Mouse (Mus musculus): ENCODE results near the gene Ust. TPM values are rescaled to one million over a fixed set of nuclear protein-coding genes. Genes with fewer than 3 reads are reported as not detected.
A peak's percentile ranks its signal among the peaks of the same experiment; 100 is the strongest.
"Not testable (repeated sequence)": the region's sequence is repeated elsewhere in the genome, so short reads cannot be mapped to it uniquely, and the experiment has no call there.

Ust gene
- 10.6 and 10.7 TPM in 2 replicates for polyA plus RNA-seq (2014; fragmentation: Nextera tagmentation; extraction: Ambion mirVana)

DNA sequence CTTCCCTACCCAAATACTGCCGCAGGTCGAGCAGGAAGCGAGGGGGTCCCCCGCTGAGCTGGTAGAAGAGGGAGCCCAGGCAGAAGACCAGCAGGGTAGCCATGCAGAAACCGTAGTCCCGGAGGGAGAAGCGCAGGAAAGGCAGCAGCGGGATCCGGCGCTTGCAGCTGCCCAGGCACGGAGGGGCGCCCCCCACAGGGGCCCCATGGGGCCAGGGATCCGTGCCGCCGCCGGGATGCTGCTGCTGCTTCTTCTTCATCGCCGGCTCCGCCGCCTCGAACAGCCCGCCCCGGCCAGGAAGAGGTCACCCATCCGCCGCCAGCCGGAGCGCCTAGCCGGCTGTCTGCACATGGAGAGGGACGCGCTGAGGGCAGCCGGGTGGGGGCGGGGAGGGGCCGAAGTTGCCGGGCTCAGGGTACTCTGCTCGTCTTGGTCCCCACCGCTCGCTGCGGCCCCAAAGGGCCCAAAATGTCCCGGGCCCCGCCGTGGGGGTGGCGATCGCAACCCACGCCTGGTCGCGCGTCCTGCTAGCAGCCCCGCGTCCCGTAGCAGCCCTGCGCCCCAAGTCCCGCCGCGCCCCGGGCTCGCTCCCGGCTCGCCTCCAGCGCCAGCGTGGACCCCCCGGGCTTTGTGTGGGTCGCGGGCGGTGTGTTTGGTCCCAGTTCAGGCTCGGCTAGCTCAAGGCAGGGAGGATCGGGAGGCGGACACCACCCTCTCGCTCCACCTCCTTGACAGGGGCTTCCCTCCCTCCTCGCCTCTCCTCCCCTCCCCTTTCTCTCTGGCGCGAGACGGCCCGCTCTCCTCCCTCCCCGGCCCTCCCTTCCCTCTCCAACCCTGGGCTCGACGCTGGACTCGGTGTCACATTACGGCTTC is at the start of gene Ust:
Gene Ust (minus strand): TSS at position 685 of the 873 bp plus-strand sequence.
- DNase-seq (ENCODE audit: low spot score) (peak; percentile 64), ATAC-seq (ENCODE audit: low FRiP score) (peak; percentile 88)
- under 1% methylated on average over 63 of the region's 78 CpGs for WGBS
- Histone ChIP-seq H3K27ac (no peak within 1 kb of the TSS), H3K27me3 (ENCODE audit: control insufficient read depth, insufficient read depth, low read length) (0 out of 2 replicates have a peak, but pooled peaks cover 6% of the 10 kb centered on the region), H3K4me1 (replicated peaks; ENCODE audit: control insufficient read depth, insufficient read depth, low read length) (peaks cover 8% of the 10 kb centered on the region), H3K4me3 (replicated peaks; ENCODE audit: low read length) (peak within 1 kb of the TSS; percentile 68), H3K9ac (peak within 1 kb of the TSS; percentile 68), H3K9me3 (ENCODE audit: control insufficient read depth, low read length) (no peaks in the 10 kb centered on the region), H3K36me3 (replicated peaks; ENCODE audit: control insufficient read depth, insufficient read depth) (no peaks in the 10 kb centered on the region), H3K4me2 (replicated peaks) (peak within 1 kb of the TSS; percentile 86)

DNA sequence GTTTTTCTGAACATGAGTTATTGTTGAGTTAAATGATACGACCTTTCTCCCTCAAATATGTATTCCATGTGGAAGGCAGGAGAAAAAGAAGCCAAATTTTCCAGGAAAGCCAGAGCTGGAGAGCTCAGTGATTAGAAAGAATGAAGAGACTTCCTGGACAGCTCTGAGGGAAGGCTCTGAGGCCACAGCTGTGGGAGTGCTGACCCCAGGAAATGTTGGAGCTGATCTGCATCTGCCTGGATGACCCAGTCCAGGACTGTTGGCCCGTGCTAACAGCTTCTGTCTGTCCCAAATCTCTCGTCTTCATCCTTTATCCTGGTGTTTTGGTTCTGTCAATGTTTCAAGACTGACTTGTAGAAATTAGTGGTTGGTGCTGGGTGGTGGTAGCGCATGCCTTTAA is 42.7 kb upstream of the Ust start:
- H3K4me1 ChIP-seq (replicated peaks; ENCODE audit: control insufficient read depth, insufficient read depth, low read length) = no peaks in the 10 kb centered on the region
- H3K9me3 ChIP-seq (ENCODE audit: control insufficient read depth, low read length) = 0 out of 2 replicates have a peak, but pooled peaks cover 3% of the 10 kb centered on the region
- no peak overlapping the region for H3K9ac ChIP-seq
- no peak overlapping the region for H3K27ac ChIP-seq
- no peak for DNase-seq (ENCODE audit: low spot score)
- ATAC-seq (ENCODE audit: low FRiP score) = no peak
- H3K36me3 ChIP-seq (replicated peaks; ENCODE audit: control insufficient read depth, insufficient read depth) = no peaks in the 10 kb centered on the region
- H3K4me3 ChIP-seq (replicated peaks; ENCODE audit: low read length) = no peak overlapping the region
- WGBS = 89% methylated on average over 4 of the region's 4 CpGs
- H3K4me2 ChIP-seq (replicated peaks) = no peak overlapping the region
- H3K27me3 ChIP-seq (ENCODE audit: control insufficient read depth, insufficient read depth, low read length) = no peaks in the 10 kb centered on the region

DNA sequence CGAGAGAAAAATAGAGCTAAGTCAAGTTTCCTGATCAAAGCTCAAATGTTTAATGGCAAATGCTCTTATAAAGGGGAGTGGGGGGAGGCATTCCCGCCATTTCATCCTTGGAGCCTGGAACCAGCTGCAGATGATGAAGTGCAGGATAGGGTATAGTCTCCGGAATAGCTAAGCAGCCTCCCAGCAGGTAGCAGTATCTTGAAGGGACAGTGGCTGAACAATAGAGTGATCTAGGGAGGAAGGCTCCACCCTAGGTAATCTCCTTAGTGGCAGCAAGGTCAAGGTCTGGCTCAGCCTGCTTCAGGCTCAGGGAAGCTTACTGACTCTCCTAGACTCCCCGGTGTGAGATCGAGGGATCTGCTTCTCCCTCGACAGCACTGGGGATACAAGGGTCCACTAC is 40.9 kb upstream of the Ust start:
- not testable (repeated sequence) for H3K9me3 ChIP-seq (ENCODE audit: control insufficient read depth, low read length); H3K4me1 ChIP-seq (replicated peaks; ENCODE audit: control insufficient read depth, insufficient read depth, low read length); DNase-seq (ENCODE audit: low spot score); H3K4me2 ChIP-seq (replicated peaks); H3K36me3 ChIP-seq (replicated peaks; ENCODE audit: control insufficient read depth, insufficient read depth); H3K27ac ChIP-seq; H3K9ac ChIP-seq; H3K4me3 ChIP-seq (replicated peaks; ENCODE audit: low read length); H3K27me3 ChIP-seq (ENCODE audit: control insufficient read depth, insufficient read depth, low read length); ATAC-seq (ENCODE audit: low FRiP score)
- WGBS = 65% methylated on average over 6 of the region's 6 CpGs

DNA sequence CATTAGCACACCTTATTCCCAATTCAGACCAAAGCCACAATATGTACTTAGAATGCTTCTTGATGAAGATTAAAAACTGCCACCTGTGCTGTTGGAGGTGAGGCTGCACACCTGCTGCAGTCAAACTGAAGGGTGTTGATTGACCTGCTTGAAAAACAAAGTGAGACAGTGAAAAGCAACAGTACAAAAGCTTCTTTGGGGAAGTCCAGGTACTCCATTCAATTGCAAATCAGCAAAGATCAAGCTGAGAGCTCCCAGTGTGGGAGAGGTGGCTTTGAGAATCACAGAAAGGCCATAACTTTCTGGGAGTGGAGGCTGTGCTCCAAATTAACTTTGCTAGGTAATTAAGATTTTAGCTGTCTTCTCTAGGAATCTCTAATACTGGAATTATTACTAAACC is 33.6 kb upstream of the Ust start:
- not testable (repeated sequence) for H3K4me3 ChIP-seq (replicated peaks; ENCODE audit: low read length); ATAC-seq (ENCODE audit: low FRiP score); DNase-seq (ENCODE audit: low spot score); H3K27me3 ChIP-seq (ENCODE audit: control insufficient read depth, insufficient read depth, low read length); H3K9me3 ChIP-seq (ENCODE audit: control insufficient read depth, low read length); H3K4me2 ChIP-seq (replicated peaks); H3K9ac ChIP-seq; H3K27ac ChIP-seq; H3K4me1 ChIP-seq (replicated peaks; ENCODE audit: control insufficient read depth, insufficient read depth, low read length); H3K36me3 ChIP-seq (replicated peaks; ENCODE audit: control insufficient read depth, insufficient read depth)

DNA sequence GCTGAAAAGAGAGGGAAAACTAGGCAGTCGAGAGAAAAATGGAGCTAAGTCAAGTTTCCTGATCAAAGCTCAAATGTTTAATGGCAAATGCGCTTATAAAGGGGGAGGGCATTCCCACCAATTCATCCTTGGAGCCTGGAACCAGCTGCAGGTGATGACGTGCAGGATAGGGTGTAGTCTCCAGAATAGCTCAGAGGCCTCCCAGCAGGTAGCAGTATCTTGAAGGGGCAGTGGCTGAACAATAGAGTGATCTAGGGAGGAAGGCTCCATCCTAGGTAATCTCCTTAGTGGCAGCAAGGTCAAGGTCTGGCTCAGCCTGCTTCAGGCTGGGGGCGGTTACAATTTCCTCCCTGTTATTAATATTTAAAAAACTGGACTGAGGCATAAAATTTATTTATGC is 33.0 kb upstream of the Ust start:
- 94% methylated on average over 4 of the region's 4 CpGs for WGBS
- not testable (repeated sequence) for H3K27ac ChIP-seq; H3K9me3 ChIP-seq (ENCODE audit: control insufficient read depth, low read length); H3K9ac ChIP-seq; H3K4me1 ChIP-seq (replicated peaks; ENCODE audit: control insufficient read depth, insufficient read depth, low read length); H3K4me2 ChIP-seq (replicated peaks); H3K4me3 ChIP-seq (replicated peaks; ENCODE audit: low read length); H3K36me3 ChIP-seq (replicated peaks; ENCODE audit: control insufficient read depth, insufficient read depth); H3K27me3 ChIP-seq (ENCODE audit: control insufficient read depth, insufficient read depth, low read length); DNase-seq (ENCODE audit: low spot score); ATAC-seq (ENCODE audit: low FRiP score)

DNA sequence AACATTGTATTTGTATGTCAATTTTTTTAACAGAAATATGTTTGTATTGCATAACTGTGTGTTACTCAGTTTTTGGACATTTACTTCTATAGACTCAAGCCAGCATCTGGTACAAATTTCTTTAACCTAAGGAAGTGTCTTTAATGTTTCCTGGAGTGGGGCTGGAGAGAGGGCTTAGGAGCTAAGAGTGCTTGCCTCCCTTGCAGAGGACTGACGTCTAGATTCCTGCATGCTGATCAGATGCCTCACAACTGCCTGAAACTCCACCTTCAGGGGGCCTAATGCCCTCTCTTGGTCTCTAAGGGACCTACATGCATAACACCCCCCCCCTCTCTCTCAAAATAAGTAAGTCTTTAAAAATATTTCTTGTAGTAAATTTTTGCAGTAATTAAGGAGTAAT is 22.9 kb upstream of the Ust start:
- WGBS = 11% methylated on average over 1 of the region's 1 CpGs
- no peak for DNase-seq (ENCODE audit: low spot score)
- Histone ChIP-seq H3K4me2 (replicated peaks) (no peak overlapping the region), H3K27ac (no peak overlapping the region), H3K36me3 (replicated peaks; ENCODE audit: control insufficient read depth, insufficient read depth) (no peaks in the 10 kb centered on the region), H3K9ac (no peak overlapping the region), H3K9me3 (ENCODE audit: control insufficient read depth, low read length) (no peaks in the 10 kb centered on the region), H3K4me3 (replicated peaks; ENCODE audit: low read length) (no peak overlapping the region), H3K4me1 (replicated peaks; ENCODE audit: control insufficient read depth, insufficient read depth, low read length) (no peaks in the 10 kb centered on the region), H3K27me3 (ENCODE audit: control insufficient read depth, insufficient read depth, low read length) (no peaks in the 10 kb centered on the region)
- no peak for ATAC-seq (ENCODE audit: low FRiP score)

DNA sequence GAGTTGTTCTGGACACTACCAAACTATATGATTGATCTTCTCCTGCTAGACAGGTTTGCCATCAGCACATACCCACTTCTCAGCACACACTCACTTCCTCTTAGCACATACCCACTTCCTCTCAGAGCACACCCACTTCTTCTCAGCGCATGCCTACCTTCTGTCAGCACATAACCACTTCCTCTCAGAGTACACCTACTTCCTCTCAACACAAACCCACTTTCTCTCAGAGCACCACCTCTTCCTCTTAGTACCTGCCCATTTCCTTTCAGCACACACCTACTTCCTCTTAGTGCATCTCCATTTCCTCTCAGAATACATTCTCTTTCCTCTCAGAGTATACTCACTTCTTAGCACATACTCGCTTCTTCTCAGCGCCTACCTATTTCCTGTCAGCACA is 16.8 kb upstream of the Ust start:
- WGBS = 91% methylated on average over 3 of the region's 3 CpGs
- DNase-seq (ENCODE audit: low spot score) (no peak), ATAC-seq (ENCODE audit: low FRiP score) (no peak)
- Histone ChIP-seq H3K4me1 (replicated peaks; ENCODE audit: control insufficient read depth, insufficient read depth, low read length) (no peaks in the 10 kb centered on the region), H3K36me3 (replicated peaks; ENCODE audit: control insufficient read depth, insufficient read depth) (no peaks in the 10 kb centered on the region), H3K9me3 (ENCODE audit: control insufficient read depth, low read length) (no peaks in the 10 kb centered on the region), H3K9ac (no peak overlapping the region), H3K27me3 (ENCODE audit: control insufficient read depth, insufficient read depth, low read length) (no peaks in the 10 kb centered on the region), H3K27ac (no peak overlapping the region), H3K4me2 (replicated peaks) (no peak overlapping the region), H3K4me3 (replicated peaks; ENCODE audit: low read length) (no peak overlapping the region)

DNA sequence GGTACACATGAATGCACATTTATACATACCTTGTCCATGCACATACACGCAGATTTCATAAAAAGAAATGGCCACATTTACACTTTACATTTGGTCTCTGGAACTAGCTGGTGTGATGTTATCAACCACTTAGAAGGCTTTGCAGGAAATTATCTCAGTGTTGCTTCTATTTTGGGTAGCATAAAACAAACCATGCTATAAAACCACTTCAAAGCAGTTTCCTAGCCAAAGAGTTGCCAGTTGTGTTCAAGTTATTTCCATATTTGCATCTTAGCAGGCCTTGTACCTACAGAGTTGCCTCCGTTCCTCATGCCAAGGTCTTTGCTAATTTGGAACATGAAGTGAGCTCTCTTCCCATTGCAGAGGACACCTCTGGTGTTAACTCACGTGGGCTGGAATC is 13.0 kb upstream of the Ust start:
- Histone ChIP-seq H3K4me3 (replicated peaks; ENCODE audit: low read length) (no peak overlapping the region), H3K36me3 (replicated peaks; ENCODE audit: control insufficient read depth, insufficient read depth) (no peaks in the 10 kb centered on the region), H3K9me3 (ENCODE audit: control insufficient read depth, low read length) (no peaks in the 10 kb centered on the region), H3K4me2 (replicated peaks) (no peak overlapping the region), H3K27me3 (ENCODE audit: control insufficient read depth, insufficient read depth, low read length) (no peaks in the 10 kb centered on the region), H3K27ac (no peak overlapping the region), H3K9ac (no peak overlapping the region), H3K4me1 (replicated peaks; ENCODE audit: control insufficient read depth, insufficient read depth, low read length) (no peaks in the 10 kb centered on the region)
- 89% methylated on average over 3 of the region's 3 CpGs for WGBS
- no peak for ATAC-seq (ENCODE audit: low FRiP score)
- no peak for DNase-seq (ENCODE audit: low spot score)

DNA sequence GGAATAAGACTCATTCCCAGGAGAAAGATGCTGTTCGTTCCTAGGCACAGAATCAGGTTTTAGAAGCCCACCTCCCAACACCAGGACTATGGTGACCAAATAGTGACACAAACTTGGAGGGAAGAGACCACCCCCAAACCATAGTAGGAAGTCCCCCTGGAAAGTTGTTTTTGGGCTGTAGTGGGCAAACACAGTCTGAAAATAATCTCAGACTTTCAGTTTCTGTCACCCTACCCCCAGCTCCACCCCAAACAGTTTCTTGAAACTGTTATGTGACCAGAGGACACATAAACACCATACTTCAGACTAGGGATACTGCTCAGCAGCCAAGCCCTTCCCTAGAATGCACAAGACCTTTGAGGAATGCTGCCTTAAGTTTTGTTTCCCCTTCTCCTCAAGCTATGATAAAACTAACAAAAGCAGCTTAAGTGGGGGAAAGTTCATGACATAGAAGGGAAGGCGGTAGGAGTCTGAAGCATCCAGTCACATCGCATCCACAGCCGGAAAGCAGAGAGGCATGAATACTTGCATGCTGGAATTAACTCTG is 12.0 kb upstream of the Ust start:
- no peak for ATAC-seq (ENCODE audit: low FRiP score)
- Histone ChIP-seq H3K9ac (no peak overlapping the region), H3K4me1 (replicated peaks; ENCODE audit: control insufficient read depth, insufficient read depth, low read length) (no peaks in the 10 kb centered on the region), H3K27me3 (ENCODE audit: control insufficient read depth, insufficient read depth, low read length) (no peaks in the 10 kb centered on the region), H3K4me3 (replicated peaks; ENCODE audit: low read length) (no peak overlapping the region), H3K4me2 (replicated peaks) (no peak overlapping the region), H3K9me3 (ENCODE audit: control insufficient read depth, low read length) (no peaks in the 10 kb centered on the region), H3K27ac (no peak overlapping the region), H3K36me3 (replicated peaks; ENCODE audit: control insufficient read depth, insufficient read depth) (no peaks in the 10 kb centered on the region)
- 91% methylated on average over 4 of the region's 4 CpGs for WGBS
- DNase-seq (ENCODE audit: low spot score) = no peak

Measured in hindbrain, embryonic 14.5 days (tissue).